Mouse (Mus musculus) adrenal gland, postnatal 10 days (tissue): Measurements from ENCODE around the gene Cox4i2. TPM values are rescaled to one million over a fixed set of nuclear protein-coding genes. Genes with fewer than 3 reads are reported as not detected.

Experiments used
- DNase-seq: peaks from one replicate; pipeline ENCODE4 v3.0.0; 2021; ENCODE audit warnings: mixed read lengths
- long read RNA-seq, 2 experiments: library from polyadenylated mRNA; stranded (forward); transcript quantifications; one replicate each; pipeline ENCODE4 v2.0.0; 2021
- total RNA-seq, 2 experiments: library from RNA; stranded (reverse); gene quantifications; 2 replicates each; pipeline ENCODE4 v1.2.3; 2021

Gene Cox4i2
- total RNA-seq, result 1 to 10 TPM; 8.0 to 8.3 TPM
- long read RNA-seq, experiment 1, transcript Cox4i2-201 (5 exons, 727 nt), result major isoform, 5 of 6 reads
- long read RNA-seq, experiment 1, partial matches to known transcripts, result 1 of 6 reads
- long read RNA-seq, experiment 1, other reads (novel, unspliced or antisense), result 0 of 6 reads
- long read RNA-seq, experiment 2, partial matches to known transcripts, result 0 of 4 reads
- long read RNA-seq, experiment 2, other reads (novel, unspliced or antisense), result 1 of 4 reads

DNA sequence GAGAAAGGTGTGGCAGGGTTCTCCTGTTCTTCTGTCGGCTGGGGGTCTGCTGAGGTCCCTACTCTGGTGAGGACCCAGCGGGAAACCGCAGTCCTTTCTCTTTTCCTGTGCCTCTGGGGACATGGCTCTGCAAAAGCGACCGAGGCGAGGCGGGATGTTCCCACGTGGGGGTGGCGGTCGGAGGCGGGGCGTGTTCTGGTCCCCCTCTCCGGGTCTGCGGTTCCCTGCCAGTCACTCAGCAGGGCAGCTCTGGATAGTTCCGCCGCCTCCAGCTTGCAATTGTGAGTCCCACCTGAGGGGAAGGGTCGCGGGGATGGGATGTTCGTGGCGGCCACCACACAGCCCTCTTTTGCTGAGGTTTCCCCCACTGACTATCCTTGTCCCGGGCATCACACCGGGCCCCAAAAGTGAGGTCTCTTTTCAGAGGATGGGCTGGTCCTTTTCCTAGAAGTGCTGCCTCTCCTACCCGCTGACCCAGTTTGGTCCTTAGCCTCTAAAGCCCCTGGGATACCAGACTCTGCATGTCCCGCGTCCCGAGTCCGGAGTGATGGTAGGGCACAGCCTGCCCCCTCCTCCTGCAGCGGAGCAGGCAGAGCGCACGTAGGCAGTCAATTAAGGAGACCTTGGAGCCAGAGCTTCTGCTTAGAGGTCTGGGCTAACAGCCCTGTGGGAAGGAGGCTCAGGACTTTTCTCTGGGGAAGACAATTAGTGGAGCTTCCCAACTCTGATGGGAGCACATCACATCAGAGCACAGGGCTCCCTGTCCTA lies at the start of gene Cox4i2:
TSS of gene Cox4i2 (plus strand) at position 230 of the 768 bp plus-strand sequence.
- DNase-seq, result no peak

GRCm38 (mm10) chr2:152704256-152704605 lies 49.7 kb upstream of the Cox4i2 start:
- DNase-seq, result no peak

GRCm38 (mm10) chr2:152704811-152705370 lies 49.1 kb upstream of the Cox4i2 start:
- no peak for DNase-seq

GRCm38 (mm10) chr2:152705993-152706571 lies 47.9 kb upstream of the Cox4i2 start:
- DNase-seq, result peak; percentile 79

- no peak for DNase-seq
Observed at GRCm38 (mm10) chr2:152707186-152707585, 46.8 kb upstream of the Cox4i2 start.

GRCm38 (mm10) chr2:152707627-152708026 lies 46.3 kb upstream of the Cox4i2 start:
- peak; percentile 96 for DNase-seq

DNA sequence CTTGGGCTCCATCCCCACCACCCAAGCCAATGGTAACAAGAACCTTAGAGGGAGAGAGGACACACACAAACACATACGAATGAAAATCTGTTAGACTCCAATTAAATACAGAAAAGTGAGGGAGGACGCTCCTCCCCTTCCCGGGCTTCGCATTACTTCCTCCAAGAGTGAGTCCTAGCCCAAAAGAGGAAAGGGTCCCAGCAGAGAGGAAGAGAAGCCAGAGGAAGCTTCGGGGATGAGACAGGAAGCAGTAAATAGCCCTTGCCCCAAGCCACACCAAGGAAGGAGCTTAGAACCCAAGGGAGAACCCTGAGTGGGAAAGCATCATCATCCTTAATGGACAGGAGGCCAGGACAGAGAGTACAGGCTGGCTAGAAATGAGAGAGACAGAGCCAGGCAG lies 44.9 kb upstream of the Cox4i2 start:
- DNase-seq, result no peak

DNA sequence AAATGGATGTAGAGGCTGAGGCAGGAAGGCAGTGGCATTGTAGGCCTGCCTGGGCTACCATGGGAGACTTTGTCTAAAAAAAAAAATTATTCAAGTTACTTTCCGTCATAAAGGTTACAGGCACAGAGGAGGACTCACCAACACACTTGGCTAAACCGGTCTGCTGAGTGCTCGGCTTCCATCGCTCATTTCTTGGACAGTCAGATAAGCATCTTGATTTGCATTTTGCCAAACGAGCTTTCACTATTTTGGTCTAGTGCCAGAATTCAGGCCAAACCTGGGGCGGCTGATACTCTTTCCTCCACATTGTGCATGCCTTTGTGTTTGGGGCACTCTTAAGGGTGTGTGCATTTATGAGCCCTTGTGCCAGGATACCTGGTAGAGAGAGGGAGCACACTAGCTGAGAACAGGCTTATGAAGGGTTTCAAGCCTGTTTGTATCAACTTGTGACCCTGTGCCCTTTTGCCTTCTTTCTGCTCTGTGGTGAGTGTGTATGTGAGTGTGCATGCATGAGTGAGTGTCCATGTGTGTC lies 37.7 kb upstream of the Cox4i2 start:
- no peak for DNase-seq

DNA sequence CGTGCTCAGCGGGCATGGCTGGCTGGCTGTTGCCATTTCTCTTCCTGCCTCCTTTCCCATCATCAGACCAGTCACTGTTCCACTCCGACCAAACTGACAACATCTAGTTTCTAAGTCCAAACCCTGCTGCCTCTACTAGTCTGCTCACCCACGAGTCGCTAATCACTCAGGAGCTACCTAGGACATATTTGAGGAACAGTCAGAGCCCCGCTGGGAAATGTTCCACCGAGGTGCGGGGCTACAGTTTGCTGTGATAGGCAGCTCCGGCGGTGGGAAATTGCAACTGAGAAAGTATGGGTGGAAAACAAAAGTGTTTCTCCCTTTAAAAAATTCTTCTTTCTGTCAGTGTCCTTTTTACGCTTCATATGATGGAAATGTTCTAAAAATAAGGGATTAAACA lies 36.3 kb upstream of the Cox4i2 start:
- DNase-seq, result no peak

GRCm38 (mm10) chr2:152718076-152718475 lies 35.9 kb upstream of the Cox4i2 start:
- no peak for DNase-seq

DNA sequence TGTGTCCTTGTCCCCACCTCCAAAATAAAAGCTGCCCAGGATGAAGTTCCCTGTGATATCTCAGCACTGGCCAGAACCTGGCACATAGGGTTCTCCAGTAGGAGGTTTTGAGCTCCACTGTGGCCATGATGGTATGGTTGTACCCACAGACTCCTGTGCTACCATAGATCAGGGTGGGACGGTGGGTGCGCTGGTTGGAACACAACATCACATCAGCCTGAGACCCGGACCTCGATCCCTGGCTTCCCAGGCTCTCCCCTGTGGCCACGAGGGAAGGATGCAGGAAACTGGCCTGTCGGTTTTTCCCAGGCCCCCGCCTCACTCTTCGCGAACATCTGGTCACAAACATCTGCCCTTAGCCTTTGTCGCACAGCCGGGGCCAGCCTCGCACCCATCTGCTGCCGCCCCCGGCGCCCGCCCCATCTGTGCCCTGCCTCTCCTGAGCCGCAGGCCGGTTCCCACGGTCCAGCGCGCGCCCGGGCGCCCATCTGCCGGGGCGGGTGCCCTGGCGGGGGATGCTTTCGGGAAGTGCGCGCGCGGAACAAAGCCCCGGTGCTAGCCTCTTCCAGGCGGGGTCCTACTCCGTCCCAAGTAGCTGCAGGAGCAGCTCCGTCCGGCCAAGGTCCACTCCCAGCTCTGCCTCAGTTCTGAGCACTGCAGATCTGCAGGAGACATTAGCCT lies 30.2 kb upstream of the Cox4i2 start:
- no peak for DNase-seq

GRCm38 (mm10) chr2:152724332-152724723 lies 29.6 kb upstream of the Cox4i2 start:
- no peak for DNase-seq

DNA sequence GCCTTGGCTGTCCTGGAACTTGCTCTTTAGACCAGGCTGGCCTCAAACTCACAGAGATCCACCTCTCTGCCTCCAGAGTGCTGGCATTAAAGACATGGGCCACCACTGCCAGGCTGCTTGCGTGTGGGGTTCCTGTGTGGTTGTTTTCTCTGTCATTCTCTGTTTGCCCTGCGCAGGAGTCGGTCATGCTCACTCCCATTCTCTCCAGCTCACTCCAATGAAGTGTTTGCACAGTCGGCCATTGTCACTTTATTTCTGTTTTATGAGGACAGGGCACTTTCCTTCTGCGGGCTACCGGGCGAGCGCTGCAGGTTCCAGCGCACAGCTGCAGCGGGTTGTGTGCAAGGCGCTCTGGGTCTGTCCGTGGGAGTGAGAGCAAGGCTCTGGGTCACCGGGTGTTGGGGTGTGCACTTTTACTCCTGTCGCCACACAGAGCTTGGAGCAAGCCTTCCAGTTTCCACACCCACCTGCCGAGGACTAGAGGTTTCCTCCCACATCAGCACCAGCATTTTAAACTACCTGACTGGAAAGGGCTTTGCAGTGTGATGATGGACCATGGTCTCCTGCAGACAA lies 28.7 kb upstream of the Cox4i2 start:
- DNase-seq, result no peak

- DNase-seq, result no peak
Observed at GRCm38 (mm10) chr2:152726213-152726612, 27.8 kb upstream of the Cox4i2 start.

- no peak for DNase-seq
Observed at GRCm38 (mm10) chr2:152726751-152727335, 27.1 kb upstream of the Cox4i2 start.

DNA sequence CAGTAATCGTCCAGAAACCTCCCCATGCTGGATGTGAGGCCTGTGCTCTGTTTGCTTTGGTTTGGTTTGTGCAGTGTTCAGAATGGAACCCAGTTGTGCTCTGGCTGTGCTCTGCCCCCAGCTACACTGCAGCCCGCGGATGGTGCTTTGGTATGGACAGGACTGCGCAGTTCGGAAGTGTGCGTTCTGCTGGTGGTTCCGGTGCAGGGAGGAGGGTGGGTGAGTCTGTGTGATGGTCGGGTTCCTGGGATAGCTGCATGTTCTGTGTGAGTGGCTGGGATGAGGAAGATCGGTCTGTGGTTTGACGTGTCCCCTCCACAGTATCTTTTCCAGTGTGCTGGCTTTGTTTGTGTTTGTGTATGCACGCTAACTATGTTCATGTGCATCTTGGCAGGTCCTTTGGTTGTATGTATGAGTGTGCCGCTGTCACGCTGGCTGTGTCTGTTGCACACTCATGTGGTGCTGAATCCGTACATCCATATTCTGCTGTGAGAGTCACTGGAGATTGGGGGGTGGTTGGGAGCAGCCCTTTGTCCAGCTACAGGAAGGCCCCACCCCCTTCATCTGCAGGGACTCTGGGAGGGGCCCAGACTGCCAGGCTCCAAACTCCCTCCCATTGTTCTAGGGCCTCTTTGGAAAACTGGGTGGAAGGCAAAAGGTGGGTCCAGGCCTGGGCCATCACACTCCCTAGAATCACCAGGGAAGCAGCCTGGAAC lies 26.0 kb upstream of the Cox4i2 start:
- DNase-seq, result no peak

DNA sequence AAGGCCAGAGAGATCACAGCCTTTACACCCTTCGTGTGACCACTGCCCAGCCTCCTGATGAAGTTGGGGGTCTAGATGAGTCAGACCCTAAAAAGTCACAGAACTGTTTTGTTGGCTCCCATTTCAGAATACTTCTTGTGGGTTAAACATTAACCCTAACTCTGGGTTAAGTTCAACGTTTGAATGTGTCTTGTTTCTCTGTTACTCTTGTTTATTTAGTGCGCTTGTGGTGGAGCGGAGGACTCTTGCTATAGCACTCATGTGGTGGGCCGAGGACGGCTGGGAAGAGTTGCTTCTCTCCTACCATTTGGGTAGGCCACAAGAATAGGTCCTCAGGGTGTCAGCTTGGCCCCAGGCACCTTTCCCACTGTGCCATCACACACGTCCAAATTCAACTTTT lies 25.4 kb upstream of the Cox4i2 start:
- no peak for DNase-seq

GRCm38 (mm10) chr2:152729013-152729635 lies 24.8 kb upstream of the Cox4i2 start:
- no peak for DNase-seq

DNA sequence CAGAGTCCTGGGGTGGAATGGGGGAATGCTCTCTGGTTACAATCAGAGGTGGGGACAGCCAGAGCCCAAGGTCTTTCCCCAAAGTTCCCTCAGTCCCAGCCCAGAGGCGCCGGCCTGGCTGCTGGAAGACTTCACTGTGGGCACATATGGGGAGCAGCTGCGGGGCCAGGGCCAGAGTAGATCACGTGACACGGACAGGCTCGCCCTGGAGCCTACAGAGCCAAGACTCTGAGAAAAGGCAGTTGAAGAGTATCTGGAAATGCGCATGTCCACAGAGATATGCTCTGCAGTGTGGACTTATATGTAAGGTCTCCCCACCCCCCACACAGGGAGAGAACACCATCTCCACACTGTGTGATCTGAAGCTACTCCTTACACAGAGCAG lies 24.3 kb upstream of the Cox4i2 start:
- DNase-seq, result peak; percentile 82

- DNase-seq, result peak; percentile 56
Observed at GRCm38 (mm10) chr2:152733201-152733600, 20.8 kb upstream of the Cox4i2 start.

DNA sequence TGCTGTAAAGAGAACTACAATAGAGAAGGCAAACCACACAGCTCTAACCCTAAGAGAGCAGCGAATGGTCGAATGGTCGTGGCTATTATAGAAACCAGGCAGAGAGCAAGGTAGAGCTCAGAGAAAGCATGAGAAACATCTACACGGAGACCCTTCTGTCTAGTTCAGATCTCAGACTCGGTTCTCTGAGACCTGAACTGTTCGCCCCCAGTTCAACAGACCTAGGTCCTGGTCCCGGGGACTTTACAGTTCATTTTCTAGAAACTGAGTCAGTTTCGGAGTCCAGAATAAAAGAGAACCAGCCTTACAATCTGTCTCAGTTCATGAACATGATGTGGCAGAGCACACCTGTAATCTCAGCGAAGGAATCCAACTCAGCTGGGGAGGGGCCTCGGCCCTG lies 19.5 kb upstream of the Cox4i2 start:
- DNase-seq, result no peak
